Mouse (Mus musculus): Measurements from ENCODE around the gene Psen2. TPM values are rescaled to one million over a fixed set of nuclear protein-coding genes. Genes with fewer than 3 reads are reported as not detected.

Gene Psen2
- polyA plus RNA-seq, 2 experiments: 18.2 to 19.9 TPM

DNA sequence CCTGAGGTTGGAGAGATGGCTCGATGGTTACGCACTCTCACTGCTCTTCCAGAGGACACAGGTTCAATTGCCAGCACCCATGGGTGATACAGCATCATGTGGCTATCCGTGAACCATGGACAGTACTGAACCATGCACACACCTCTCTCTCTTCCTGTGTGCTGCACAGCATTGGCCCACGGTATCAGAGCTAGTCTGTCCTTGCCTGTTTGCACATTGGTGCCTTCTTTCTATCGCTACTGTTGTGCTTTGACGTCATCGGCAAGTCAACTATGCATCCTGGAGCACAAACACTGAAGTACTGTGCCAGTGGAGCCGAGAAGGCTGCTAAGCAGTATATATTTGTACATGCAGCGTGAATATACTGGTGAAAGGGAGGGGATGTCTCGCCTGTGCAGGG lies 3.9 kb upstream of the Psen2 start:
- no peak for TF ChIP-seq CTCF (IDR thresholded peaks at IDR 0.05; ENCODE audit: low read depth)
- H3K4me1 ChIP-seq (replicated peaks; ENCODE audit: control insufficient read depth in 2 of 2, insufficient read depth in 2 of 2, low read length in 1 of 2): peaks cover 18 to 28% of the 10 kb centered on the region in 2 experiments
- H3K27me3 ChIP-seq (ENCODE audit: control insufficient read depth, insufficient read depth, low read length): no peaks in the 10 kb centered on the region
- no peak; the same call in 1 of the 2 replicates for ATAC-seq (ENCODE audit: insufficient read depth)
- no peak overlapping the region for H3K4me2 ChIP-seq (ENCODE audit: low read depth)
- 60% methylated on average over 10 of the region's 10 CpGs for WGBS (ENCODE audit: insufficient replicate concordance)
- no peak overlapping the region for H3K27ac ChIP-seq
- H3K36me3 ChIP-seq (replicated peaks; ENCODE audit: control insufficient read depth, insufficient read depth, low read depth): no peaks in the 10 kb centered on the region
- no peak for DNase-seq (ENCODE audit: low read depth in 3 of 3, low spot score in 3 of 3)
- no peak overlapping the region for H3K4me3 ChIP-seq (ENCODE audit: insufficient read depth in 1 of 2, low read depth in 2 of 2, low read length in 2 of 2)
- no peak overlapping the region for H3K9ac ChIP-seq (replicated peaks)
- H3K9me3 ChIP-seq (ENCODE audit: control insufficient read depth, low read length): no peaks in the 10 kb centered on the region

GRCm38 (mm10) chr1:180265399-180265798 lies 2.2 kb upstream of the Psen2 start:
- no peak overlapping the region for H3K9ac ChIP-seq (replicated peaks)
- peak overlapping the region; percentile 4 to 19; a peak in 2 of 4 replicates for H3K4me3 ChIP-seq (ENCODE audit: insufficient read depth in 1 of 2, low read depth in 2 of 2, low read length in 2 of 2)
- peaks cover 35 to 45% of the 10 kb centered on the region in 2 experiments for H3K4me1 ChIP-seq (replicated peaks; ENCODE audit: control insufficient read depth in 2 of 2, insufficient read depth in 2 of 2, low read length in 1 of 2)
- H3K36me3 ChIP-seq (replicated peaks; ENCODE audit: control insufficient read depth, insufficient read depth, low read depth): no peaks in the 10 kb centered on the region
- TF ChIP-seq EP300 (IDR thresholded peaks at IDR 0.05; ENCODE audit: low read depth): no peak
- TF ChIP-seq CTCF (IDR thresholded peaks at IDR 0.05; ENCODE audit: low read depth): no peak
- 9% methylated on average over 7 of the region's 7 CpGs for WGBS (ENCODE audit: insufficient replicate concordance)
- H3K4me2 ChIP-seq (ENCODE audit: low read depth): peak overlapping the region; percentile 64
- ATAC-seq (ENCODE audit: insufficient read depth) (no peak), DNase-seq (ENCODE audit: low read depth in 3 of 3, low spot score in 3 of 3) (no peak)
- no peak overlapping the region for H3K27ac ChIP-seq
- no peaks in the 10 kb centered on the region for H3K27me3 ChIP-seq (ENCODE audit: control insufficient read depth, insufficient read depth, low read length)
- H3K9me3 ChIP-seq (ENCODE audit: control insufficient read depth, low read length): no peaks in the 10 kb centered on the region

DNA sequence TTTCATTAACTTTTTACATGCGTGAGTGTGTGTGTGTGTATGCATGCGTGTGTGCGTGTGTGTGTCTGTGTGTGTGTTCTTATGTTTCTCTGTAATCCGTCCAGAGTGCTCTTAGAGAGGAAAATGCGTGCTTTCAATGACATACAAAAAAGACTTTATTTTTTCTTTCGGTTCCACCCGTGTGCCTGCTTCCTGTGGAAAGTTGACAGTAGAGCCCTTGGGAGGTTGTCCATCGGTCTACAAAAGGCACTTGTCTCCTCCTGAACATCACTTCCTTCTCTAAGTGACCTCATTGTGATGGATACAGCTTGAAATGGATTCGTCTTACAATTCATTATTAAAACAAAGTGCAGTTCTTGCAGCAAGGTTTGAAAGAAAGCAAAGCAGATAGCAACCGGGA lies 1.6 kb upstream of the Psen2 start:
- Histone ChIP-seq H3K9me3 (ENCODE audit: control insufficient read depth, low read length) (no peaks in the 10 kb centered on the region), H3K9ac (replicated peaks) (no peak overlapping the region), H3K27ac (no peak overlapping the region), H3K36me3 (replicated peaks; ENCODE audit: control insufficient read depth, insufficient read depth, low read depth) (no peaks in the 10 kb centered on the region), H3K4me3 (ENCODE audit: insufficient read depth in 1 of 2, low read depth in 2 of 2, low read length in 2 of 2) (peak overlapping the region; percentile 4 to 19; a peak in 2 of 4 replicates), H3K27me3 (ENCODE audit: control insufficient read depth, insufficient read depth, low read length) (no peaks in the 10 kb centered on the region), H3K4me1 (replicated peaks; ENCODE audit: control insufficient read depth in 2 of 2, insufficient read depth in 2 of 2, low read length in 1 of 2) (peaks cover 37 to 49% of the 10 kb centered on the region in 2 experiments), H3K4me2 (ENCODE audit: low read depth) (peak overlapping the region; percentile 64)
- DNase-seq (ENCODE audit: low read depth in 3 of 3, low spot score in 3 of 3) (no peak), ATAC-seq (ENCODE audit: insufficient read depth) (no peak)
- 45% methylated on average over 10 of the region's 10 CpGs for WGBS (ENCODE audit: insufficient replicate concordance)
- TF ChIP-seq CTCF (IDR thresholded peaks at IDR 0.05; ENCODE audit: low read depth) (no peak), EP300 (IDR thresholded peaks at IDR 0.05; ENCODE audit: low read depth) (no peak)

- ATAC-seq (ENCODE audit: insufficient read depth) (no peak), DNase-seq (ENCODE audit: low read depth in 3 of 3, low spot score in 3 of 3) (no peak)
- Histone ChIP-seq H3K4me3 (ENCODE audit: insufficient read depth in 1 of 2, low read depth in 2 of 2, low read length in 2 of 2) (no peak overlapping the region), H3K4me2 (ENCODE audit: low read depth) (peak overlapping the region; percentile 64), H3K9me3 (ENCODE audit: control insufficient read depth, low read length) (no peaks in the 10 kb centered on the region), H3K36me3 (replicated peaks; ENCODE audit: control insufficient read depth, insufficient read depth, low read depth) (no peaks in the 10 kb centered on the region), H3K9ac (replicated peaks) (no peak overlapping the region), H3K4me1 (replicated peaks; ENCODE audit: control insufficient read depth in 2 of 2, insufficient read depth in 2 of 2, low read length in 1 of 2) (peaks cover 41 to 53% of the 10 kb centered on the region in 2 experiments), H3K27ac (no peak overlapping the region), H3K27me3 (ENCODE audit: control insufficient read depth, insufficient read depth, low read length) (no peaks in the 10 kb centered on the region)
- 34% methylated on average over 6 of the region's 6 CpGs for WGBS (ENCODE audit: insufficient replicate concordance)
- TF ChIP-seq EP300 (IDR thresholded peaks at IDR 0.05; ENCODE audit: low read depth) (no peak), CTCF (IDR thresholded peaks at IDR 0.05; ENCODE audit: low read depth) (no peak)
These were observed 1.2 kb upstream of the Psen2 start for GRCm38 (mm10) chr1:180264389-180264788.

DNA sequence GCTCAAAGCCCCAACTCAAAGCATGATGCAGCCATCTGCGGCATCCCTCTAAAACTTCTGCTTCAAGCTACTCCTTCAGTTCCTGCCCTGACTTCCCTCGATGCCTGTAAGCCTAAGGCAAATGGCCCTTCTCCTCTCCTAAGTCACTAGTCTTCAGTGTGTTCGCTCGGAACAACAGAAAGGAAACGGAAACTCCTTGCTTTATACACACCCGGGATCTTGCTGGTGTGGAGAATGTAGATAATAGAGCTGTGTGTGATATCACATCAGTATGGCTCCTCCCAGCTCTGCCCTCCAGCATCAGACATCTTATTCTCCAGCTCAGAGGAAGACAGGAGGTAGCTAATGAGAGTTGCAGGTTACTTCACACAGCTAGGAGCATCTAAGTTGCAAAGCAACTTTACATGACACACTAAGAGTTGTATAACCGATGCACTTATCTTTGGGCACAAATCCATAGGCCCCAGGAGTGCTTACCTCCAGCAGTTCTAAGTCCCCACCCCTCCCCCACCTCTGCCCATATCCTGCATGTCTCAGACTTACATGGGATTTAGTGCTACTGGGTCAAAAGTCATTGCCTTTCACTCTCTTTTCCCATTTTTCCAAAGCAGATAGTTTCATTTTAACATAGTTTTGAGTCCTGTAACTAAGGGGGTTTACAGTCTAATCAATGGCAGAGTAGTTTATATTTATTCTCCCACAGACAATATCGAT lies 1.2 kb downstream of the Psen2 start:
- H3K9me3 ChIP-seq (ENCODE audit: control insufficient read depth, low read length): no peaks in the 10 kb centered on the region
- H3K27ac ChIP-seq: peak overlapping the region; percentile 68
- H3K4me2 ChIP-seq (ENCODE audit: low read depth): peak overlapping the region; percentile 68
- DNase-seq (ENCODE audit: low read depth in 3 of 3, low spot score in 3 of 3) (peak; percentile 64 to 74 (median 64)), ATAC-seq (ENCODE audit: insufficient read depth) (peak; percentile 86)
- H3K36me3 ChIP-seq (replicated peaks; ENCODE audit: control insufficient read depth, insufficient read depth, low read depth): no peaks in the 10 kb centered on the region
- TF ChIP-seq CTCF (IDR thresholded peaks at IDR 0.05; ENCODE audit: low read depth) (no peak), EP300 (IDR thresholded peaks at IDR 0.05; ENCODE audit: low read depth) (peak; percentile 73)
- H3K4me1 ChIP-seq (replicated peaks; ENCODE audit: control insufficient read depth in 2 of 2, insufficient read depth in 2 of 2, low read length in 1 of 2): peaks cover 51 to 61% of the 10 kb centered on the region in 2 experiments
- H3K9ac ChIP-seq (replicated peaks): peak overlapping the region; percentile 32; the same call in 1 of the 2 replicates
- H3K4me3 ChIP-seq (ENCODE audit: insufficient read depth in 1 of 2, low read depth in 2 of 2, low read length in 2 of 2): peak overlapping the region; percentile 20 to 25; a peak in 2 of 4 replicates
- H3K27me3 ChIP-seq (ENCODE audit: control insufficient read depth, insufficient read depth, low read length): no peaks in the 10 kb centered on the region
- 26% methylated on average over 8 of the region's 8 CpGs for WGBS (ENCODE audit: insufficient replicate concordance)
